Mouse (Mus musculus) embryonic facial prominence, embryonic 13.5 days (tissue): ENCODE data around the gene Fam20c. TPM values are rescaled to one million over a fixed set of nuclear protein-coding genes. Genes with fewer than 3 reads are reported as not detected.

Experiments
- ATAC-seq: fragments of 200-750 bp; cut with Nextera tagmentation; 2 replicates; pipeline ENCODE4 v1.8.0; 2017; ENCODE audit warnings: low read depth; ENCODE audit not compliant: insufficient number of reproducible peaks, insufficient read depth, low FRiP score, low TSS enrichment
- H3K27ac ChIP-seq: fragments of 300-500 bp; sonication (generic); 2 replicates; pipeline ENCODE4 v1.5.1; 2015; ENCODE audit warnings: moderate library complexity, mild to moderate bottlenecking, inconsistent platforms
- H3K27me3 ChIP-seq: fragments of 300-500 bp; sonication (generic); 2 replicates; pipeline ENCODE4 v1.6.1; 2015; ENCODE audit warnings: mild to moderate bottlenecking, inconsistent platforms
- H3K36me3 ChIP-seq: fragments of 300-500 bp; sonication (generic); 2 replicates; pipeline ENCODE4 v1.6.1; 2015; ENCODE audit warnings: mild to moderate bottlenecking, inconsistent platforms
- H3K4me1 ChIP-seq: fragments of 300-500 bp; sonication (generic); 2 replicates; pipeline ENCODE4 v1.6.1; 2015; ENCODE audit warnings: inconsistent platforms
- H3K4me2 ChIP-seq: fragments of 300-500 bp; sonication (generic); 2 replicates; pipeline ENCODE4 v1.6.1; 2015; ENCODE audit warnings: moderate library complexity, mild to moderate bottlenecking, inconsistent platforms
- H3K4me3 ChIP-seq: fragments of 300-500 bp; sonication (generic); 2 replicates; pipeline ENCODE4 v1.5.1; 2015; ENCODE audit warnings: mild to moderate bottlenecking, inconsistent platforms
- H3K9ac ChIP-seq: fragments of 300-500 bp; sonication (generic); 2 replicates; pipeline ENCODE4 v1.6.1; 2015; ENCODE audit warnings: mild to moderate bottlenecking, inconsistent platforms
- H3K9me3 ChIP-seq: fragments of 300-500 bp; sonication (generic); 2 replicates; pipeline ENCODE4 v1.6.1; 2016; ENCODE audit warnings: inconsistent platforms
- WGBS: fragments of 180-500 bp; shearing (Covaris S2); methylation state at CpG from one replicate; pipeline ENCODE4 v1.1.7; 2015; ENCODE audit warnings: mixed read lengths; 5-methylcytosine and 5-hydroxymethylcytosine counted together
- polyA plus RNA-seq: library from polyadenylated mRNA; unstranded; fragments of >200 nt; fragmentation: Nextera tagmentation; extraction: Ambion mirVana; gene quantifications from 2 replicates; pipeline ENCODE4 v1.2.1, GENCODE M21; 2015

The Fam20c gene
- polyA plus RNA-seq, 1 experiment from 2014 or later = 2.9 TPM

DNA sequence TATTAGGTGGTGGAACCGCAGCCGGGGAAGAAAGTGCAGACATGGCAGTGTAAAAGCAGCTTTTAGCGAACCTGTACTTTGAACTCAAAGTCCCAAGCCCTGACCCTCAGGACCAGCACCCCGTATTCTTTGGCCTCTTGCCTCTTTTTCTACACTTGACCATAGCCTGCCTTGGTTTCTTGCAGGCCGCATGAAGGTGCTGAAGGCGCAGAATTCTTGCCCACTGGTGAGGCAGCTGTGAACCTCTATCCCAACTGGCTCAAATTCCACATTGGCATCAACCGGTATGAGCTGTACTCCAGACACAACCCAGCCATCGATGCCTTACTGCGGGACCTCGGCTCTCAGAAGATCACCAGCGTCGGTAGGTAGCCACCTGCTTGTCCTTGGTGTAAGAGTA is 3.3 kb downstream of the Fam20c start:
- no peak for ATAC-seq
- no peak overlapping the region for H3K9ac ChIP-seq
- H3K4me2 ChIP-seq = no peak overlapping the region
- peaks cover 26% of the 10 kb centered on the region for H3K4me1 ChIP-seq
- H3K9me3 ChIP-seq = no peaks in the 10 kb centered on the region
- H3K4me3 ChIP-seq = no peak overlapping the region
- 89% methylated on average over 12 of the region's 12 CpGs for WGBS
- H3K27ac ChIP-seq = no peak overlapping the region
- no peaks in the 10 kb centered on the region for H3K36me3 ChIP-seq
- H3K27me3 ChIP-seq = peaks cover 59% of the 10 kb centered on the region

DNA sequence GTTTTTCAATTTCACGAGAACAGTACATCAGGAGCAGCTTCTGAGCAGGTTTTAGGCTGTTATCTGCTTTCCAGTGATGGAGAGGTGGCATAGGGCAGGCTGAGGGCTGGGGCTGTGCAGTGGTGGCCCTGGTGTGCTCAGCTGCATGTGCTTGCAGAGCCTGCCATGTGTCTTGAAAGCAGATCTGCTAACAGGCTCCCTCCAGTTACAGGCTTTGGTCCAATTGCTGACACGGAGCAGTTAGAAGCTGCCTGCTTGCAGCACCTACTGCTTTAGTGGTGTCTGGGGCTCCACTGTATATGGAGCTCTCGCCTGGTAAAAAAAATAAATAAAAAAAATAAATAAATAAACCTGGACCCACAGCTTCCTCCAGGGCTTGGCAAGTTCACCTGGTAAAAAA is 4.2 kb downstream of the Fam20c start:
- Histone ChIP-seq H3K4me2 (no peak overlapping the region), H3K27me3 (peaks cover 50% of the 10 kb centered on the region), H3K27ac (no peak overlapping the region), H3K4me1 (peaks cover 24% of the 10 kb centered on the region), H3K4me3 (no peak overlapping the region), H3K9me3 (no peaks in the 10 kb centered on the region), H3K36me3 (no peaks in the 10 kb centered on the region), H3K9ac (no peak overlapping the region)
- WGBS = 62% methylated on average over 3 of the region's 3 CpGs
- ATAC-seq = no peak

DNA sequence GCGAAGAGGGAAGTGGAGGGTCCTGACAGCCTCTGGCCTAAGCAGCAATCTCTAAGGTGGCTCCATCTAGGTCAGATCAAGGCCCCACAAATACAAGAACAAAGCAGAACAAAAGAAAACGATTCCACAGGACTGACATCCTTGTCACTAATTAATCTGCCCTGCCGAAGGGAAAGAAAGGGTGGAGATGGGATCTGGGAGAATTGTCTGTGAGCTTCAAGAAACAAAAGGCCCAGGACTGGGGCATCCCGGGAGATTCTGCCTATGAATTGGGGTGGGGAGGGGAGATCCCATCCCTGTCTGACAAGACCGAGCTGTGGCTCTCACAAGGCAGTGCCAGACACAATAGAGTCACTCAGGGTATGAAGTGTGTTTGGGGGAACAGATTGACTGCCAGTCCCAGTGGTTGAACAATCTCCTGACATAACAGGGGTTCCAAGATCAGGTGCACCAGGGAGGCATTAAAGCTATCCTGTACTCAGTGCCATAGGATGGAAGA is 7.6 kb downstream of the Fam20c start:
- Histone ChIP-seq H3K4me3 (no peak overlapping the region), H3K27me3 (peaks cover 17% of the 10 kb centered on the region), H3K27ac (no peak overlapping the region), H3K36me3 (no peaks in the 10 kb centered on the region), H3K9ac (no peak overlapping the region), H3K4me2 (no peak overlapping the region), H3K4me1 (no peaks in the 10 kb centered on the region), H3K9me3 (no peaks in the 10 kb centered on the region)
- WGBS = 45% methylated on average over 5 of the region's 5 CpGs
- ATAC-seq = no peak

DNA sequence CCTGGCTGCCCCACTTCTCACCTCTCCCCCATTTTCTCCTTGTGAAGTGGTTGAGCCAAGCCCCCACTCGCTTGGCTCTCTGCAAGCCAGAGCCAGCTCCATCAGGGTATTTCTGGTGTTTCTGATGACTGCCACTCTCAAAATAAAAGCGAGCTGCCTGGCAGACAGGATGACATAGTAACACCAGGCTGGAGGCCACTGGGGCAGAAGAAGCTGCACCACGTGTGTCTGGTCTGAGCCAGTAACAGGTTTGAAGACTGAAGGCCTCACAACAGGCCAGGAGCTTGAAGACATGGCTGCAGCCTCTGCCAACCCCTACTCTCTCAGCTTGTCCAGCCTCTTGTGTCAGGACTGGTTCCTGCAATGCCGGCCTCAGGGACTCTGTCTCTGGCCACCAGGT is 8.0 kb downstream of the Fam20c start:
- Histone ChIP-seq H3K36me3 (no peaks in the 10 kb centered on the region), H3K27me3 (peaks cover 12% of the 10 kb centered on the region), H3K9me3 (no peaks in the 10 kb centered on the region), H3K4me2 (no peak overlapping the region), H3K9ac (no peak overlapping the region), H3K4me3 (no peak overlapping the region), H3K4me1 (no peaks in the 10 kb centered on the region), H3K27ac (no peak overlapping the region)
- ATAC-seq = no peak
- 78% methylated on average over 4 of the region's 4 CpGs for WGBS

DNA sequence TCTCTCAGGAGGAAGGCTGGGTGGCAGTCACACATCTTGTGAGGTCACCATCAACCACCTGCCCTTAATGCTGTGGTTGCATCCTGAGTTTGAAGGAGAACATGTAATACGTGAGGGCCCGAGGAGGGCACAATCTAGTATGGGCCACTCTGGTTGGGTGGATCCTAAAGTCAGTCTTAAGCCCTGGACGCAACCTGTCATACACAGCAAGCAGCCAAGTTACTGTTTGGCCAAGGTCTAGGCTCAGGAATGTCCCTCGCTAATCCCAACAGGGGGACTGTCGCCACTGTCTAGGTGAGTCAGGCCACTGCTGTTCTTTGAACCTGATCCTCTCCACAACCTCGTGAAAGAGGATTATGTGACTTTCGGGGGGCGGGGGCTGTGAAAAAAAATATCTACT is 10.3 kb downstream of the Fam20c start:
- Histone ChIP-seq H3K4me2 (no peak overlapping the region), H3K4me1 (no peaks in the 10 kb centered on the region)
- 78% methylated on average over 8 of the region's 8 CpGs for WGBS

DNA sequence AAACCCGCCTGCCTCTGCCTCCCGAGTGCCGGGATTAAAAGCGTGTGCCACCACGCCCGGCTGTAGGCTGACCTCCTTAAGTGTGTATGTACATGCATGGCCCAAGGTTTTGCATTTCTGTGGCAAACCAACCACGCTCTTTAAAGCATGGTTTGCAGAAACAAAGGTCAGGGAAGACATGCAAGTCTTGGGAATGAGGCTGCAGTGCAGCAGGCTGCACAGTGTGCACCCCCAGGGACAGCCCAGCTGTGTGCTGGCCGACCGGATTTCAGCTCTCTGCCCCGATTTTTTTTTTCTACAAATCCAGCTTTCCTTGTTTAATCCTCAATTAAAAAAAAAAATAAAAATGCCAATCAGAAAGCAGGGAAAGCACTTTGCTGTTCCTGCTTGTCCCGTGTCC is 13.3 kb downstream of the Fam20c start:
- Histone ChIP-seq H3K4me2 (no peak overlapping the region), H3K36me3 (no peaks in the 10 kb centered on the region), H3K9ac (no peak overlapping the region), H3K27ac (no peak overlapping the region), H3K4me1 (no peaks in the 10 kb centered on the region), H3K9me3 (no peaks in the 10 kb centered on the region), H3K27me3 (no peaks in the 10 kb centered on the region), H3K4me3 (no peak overlapping the region)
- no peak for ATAC-seq
- WGBS = 81% methylated on average over 11 of the region's 11 CpGs

More for the DNA sequence above, 10.3 kb downstream of the Fam20c start:
- H3K27me3 ChIP-seq = no peaks in the 10 kb centered on the region
- no peaks in the 10 kb centered on the region for H3K36me3 ChIP-seq
- H3K4me3 ChIP-seq = no peak overlapping the region
- no peaks in the 10 kb centered on the region for H3K9me3 ChIP-seq
- no peak for ATAC-seq
- H3K9ac ChIP-seq = no peak overlapping the region
- no peak overlapping the region for H3K27ac ChIP-seq

DNA sequence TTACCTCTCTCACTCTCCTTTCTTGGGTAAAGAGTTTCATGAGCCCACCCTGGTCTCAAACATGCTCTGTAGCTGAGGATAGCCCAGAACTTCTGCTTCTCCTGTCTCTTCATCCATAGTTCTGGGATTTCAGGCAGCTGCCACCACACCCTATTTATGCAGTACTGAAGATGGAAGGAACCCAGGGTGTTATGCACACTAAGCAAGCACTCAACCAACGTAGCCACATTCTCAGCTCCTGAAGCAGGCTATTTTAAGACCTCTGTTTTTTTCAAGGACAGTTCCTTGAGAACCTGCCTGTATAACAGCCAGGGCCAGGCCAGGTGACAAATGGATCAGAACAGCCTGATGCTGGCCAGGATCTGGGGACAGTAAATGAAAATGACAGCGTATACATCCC is 14.4 kb downstream of the Fam20c start:
- no peak overlapping the region for H3K4me3 ChIP-seq
- no peak overlapping the region for H3K27ac ChIP-seq
- no peak overlapping the region for H3K4me2 ChIP-seq
- no peak for ATAC-seq
- H3K9ac ChIP-seq = no peak overlapping the region
- H3K36me3 ChIP-seq = no peaks in the 10 kb centered on the region
- WGBS = 81% methylated on average over 2 of the region's 2 CpGs
- no peaks in the 10 kb centered on the region for H3K27me3 ChIP-seq
- H3K4me1 ChIP-seq = no peaks in the 10 kb centered on the region
- no peaks in the 10 kb centered on the region for H3K9me3 ChIP-seq

DNA sequence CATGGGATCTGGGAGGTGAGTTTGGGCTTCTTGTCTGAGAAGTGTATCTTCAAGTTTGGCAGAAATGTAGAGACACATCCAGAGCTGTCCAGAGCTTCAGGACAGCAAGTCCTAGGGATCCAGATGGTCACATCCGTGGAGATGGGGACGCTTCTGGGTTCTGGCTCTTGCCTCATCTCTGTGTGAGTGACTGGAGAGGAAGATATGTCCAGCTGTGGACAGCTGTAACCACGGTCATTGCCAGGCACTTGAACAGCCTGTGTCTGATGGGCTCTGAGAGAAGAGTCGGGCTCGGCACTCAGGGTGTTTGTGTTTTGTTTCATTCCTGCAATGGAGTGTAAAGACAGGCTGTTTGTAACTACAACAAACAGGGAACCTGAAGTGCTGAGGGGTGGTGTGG is 14.8 kb downstream of the Fam20c start:
- WGBS = 90% methylated on average over 5 of the region's 5 CpGs
- Histone ChIP-seq H3K4me3 (no peak overlapping the region), H3K27me3 (no peaks in the 10 kb centered on the region), H3K9me3 (no peaks in the 10 kb centered on the region), H3K4me2 (no peak overlapping the region), H3K4me1 (no peaks in the 10 kb centered on the region), H3K36me3 (no peaks in the 10 kb centered on the region), H3K27ac (no peak overlapping the region), H3K9ac (no peak overlapping the region)
- no peak for ATAC-seq

DNA sequence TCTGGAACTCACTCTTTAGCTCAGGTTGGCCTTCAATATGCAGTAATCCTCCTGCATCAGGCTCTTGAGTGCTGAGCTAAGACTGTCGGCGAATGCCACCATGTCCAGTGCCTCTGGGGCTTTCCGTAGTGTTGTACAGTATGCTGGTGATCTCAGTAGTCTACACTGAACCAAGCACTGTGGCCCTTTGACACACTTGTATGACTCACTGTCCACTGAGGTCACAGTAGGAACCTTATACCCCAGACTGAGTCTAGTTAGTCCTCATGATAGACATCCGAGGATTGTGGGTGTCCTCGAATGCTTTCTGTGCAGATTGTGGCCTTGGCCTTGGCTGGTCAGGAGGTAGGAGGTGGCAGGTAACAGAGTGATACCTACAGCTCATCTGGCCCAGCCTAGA is 20.8 kb downstream of the Fam20c start:
- Histone ChIP-seq H3K9me3 (no peaks in the 10 kb centered on the region), H3K4me2 (no peak overlapping the region), H3K4me1 (peaks cover 7% of the 10 kb centered on the region), H3K27ac (no peak overlapping the region), H3K36me3 (no peaks in the 10 kb centered on the region), H3K9ac (no peak overlapping the region), H3K4me3 (no peak overlapping the region), H3K27me3 (no peaks in the 10 kb centered on the region)
- 84% methylated on average over 5 of the region's 5 CpGs for WGBS
- ATAC-seq = no peak

DNA sequence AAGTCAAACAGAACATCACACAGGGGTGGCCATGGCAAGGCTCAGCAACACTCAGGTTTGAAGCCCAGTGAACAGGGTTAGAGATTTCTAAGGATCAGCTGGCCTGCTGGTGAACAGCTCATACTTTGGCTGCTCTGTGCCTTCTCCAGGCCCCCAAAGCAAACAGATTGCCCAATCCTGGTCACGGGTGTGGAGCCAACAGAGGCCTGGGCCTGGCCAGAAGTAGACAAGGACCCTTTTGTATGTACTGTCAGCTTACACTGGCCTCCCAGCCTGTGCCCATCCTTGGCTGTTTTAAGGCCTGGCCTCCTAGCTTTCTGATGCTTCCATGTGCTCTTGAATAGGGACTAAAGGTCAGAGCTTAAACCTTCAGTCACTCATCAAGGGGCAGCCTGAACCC is 22.0 kb downstream of the Fam20c start:
- WGBS = 38% methylated on average over 1 of the region's 1 CpGs
- peaks cover 7% of the 10 kb centered on the region for H3K4me1 ChIP-seq
- H3K27ac ChIP-seq = no peak overlapping the region
- no peaks in the 10 kb centered on the region for H3K9me3 ChIP-seq
- H3K36me3 ChIP-seq = no peaks in the 10 kb centered on the region
- no peaks in the 10 kb centered on the region for H3K27me3 ChIP-seq
- no peak overlapping the region for H3K4me2 ChIP-seq
- ATAC-seq = no peak
- no peak overlapping the region for H3K9ac ChIP-seq
- no peak overlapping the region for H3K4me3 ChIP-seq

DNA sequence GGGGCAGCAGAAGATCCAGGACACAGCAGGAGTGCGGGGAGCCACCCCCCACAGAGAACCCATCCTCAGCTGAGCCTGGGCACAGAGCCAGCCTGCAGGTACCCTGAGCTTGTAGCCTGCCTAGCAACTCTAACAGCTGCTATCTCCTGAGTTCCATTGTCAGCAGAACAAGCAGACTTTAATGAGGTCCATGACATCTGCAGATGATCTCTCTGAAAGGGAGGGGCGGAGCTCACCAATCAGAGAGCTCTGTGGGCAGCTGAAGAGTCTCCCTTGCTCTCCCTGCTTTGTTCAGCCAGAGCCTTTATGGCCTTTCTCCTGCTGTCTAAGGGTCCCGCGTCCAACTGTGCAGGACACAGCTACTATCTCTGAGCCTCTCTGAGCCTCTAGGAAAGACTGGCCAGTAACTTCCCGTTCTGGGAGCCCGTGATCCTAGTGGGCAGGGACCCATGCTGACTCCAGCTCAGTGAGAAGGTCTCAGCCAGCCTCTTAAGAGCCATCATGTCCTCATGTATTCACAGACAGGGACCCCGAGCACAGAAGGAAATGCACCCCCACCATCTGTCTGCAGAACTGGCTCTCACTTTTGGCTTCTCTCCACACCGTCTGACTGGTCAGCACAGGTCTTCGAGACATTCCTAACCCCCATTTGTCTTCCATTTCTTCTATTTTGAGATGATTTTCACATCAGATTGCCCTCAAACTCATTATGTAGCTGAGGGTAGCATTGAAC is 24.6 kb downstream of the Fam20c start:
- no peak overlapping the region for H3K27ac ChIP-seq
- no peak overlapping the region for H3K4me2 ChIP-seq
- H3K36me3 ChIP-seq = no peaks in the 10 kb centered on the region
- WGBS = 75% methylated on average over 9 of the region's 9 CpGs
- no peak overlapping the region for H3K4me3 ChIP-seq
- H3K9me3 ChIP-seq = no peaks in the 10 kb centered on the region
- peaks cover 7% of the 10 kb centered on the region for H3K4me1 ChIP-seq
- H3K9ac ChIP-seq = no peak overlapping the region
- peak; percentile 7; the same call in 1 of the 2 replicates for ATAC-seq
- no peaks in the 10 kb centered on the region for H3K27me3 ChIP-seq

DNA sequence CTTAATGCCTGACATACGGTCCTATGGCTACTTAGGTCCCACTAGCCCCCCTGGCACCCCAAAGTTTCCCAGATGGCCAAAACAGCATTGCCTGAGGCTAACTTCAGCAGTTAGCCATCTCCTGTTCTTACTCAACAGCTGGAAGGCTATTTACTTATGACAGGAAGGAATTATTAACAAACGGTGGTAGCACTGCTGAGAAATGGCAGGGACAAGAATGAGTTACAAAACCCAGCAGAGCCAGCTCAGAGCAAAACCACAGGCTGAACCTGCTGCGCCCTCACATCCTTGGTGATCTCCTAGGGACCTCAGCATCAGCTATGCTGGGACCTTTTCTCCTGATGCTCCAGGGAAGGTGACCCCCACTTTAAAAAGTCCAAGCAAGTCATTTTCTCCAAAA is 25.3 kb downstream of the Fam20c start:
- Histone ChIP-seq H3K27me3 (no peaks in the 10 kb centered on the region), H3K27ac (no peak overlapping the region), H3K9ac (no peak overlapping the region), H3K4me3 (no peak overlapping the region), H3K9me3 (no peaks in the 10 kb centered on the region), H3K4me2 (no peak overlapping the region), H3K36me3 (no peaks in the 10 kb centered on the region), H3K4me1 (peaks cover 7% of the 10 kb centered on the region)
- WGBS = 66% methylated on average over 3 of the region's 3 CpGs
- ATAC-seq = no peak
